Mouse (Mus musculus) neural tube, embryonic 14.5 days (tissue): ENCODE data around the gene Acp6. TPM values are rescaled to one million over a fixed set of nuclear protein-coding genes. Genes with fewer than 3 reads are reported as not detected.

Experiments used
- polyA plus RNA-seq: library from polyadenylated mRNA; unstranded; fragments of >200 nt; fragmentation: Nextera tagmentation; extraction: Ambion mirVana; gene quantifications from 2 replicates; pipeline ENCODE4 v1.2.1, GENCODE M21; 2014

The Acp6 gene
- polyA plus RNA-seq, 1 experiment from 2014 or later: 14.1 TPM

Other genes with a start within 250 kb of the Acp6 start
- 0.03 and 0.05 TPM in 2 replicates for gene Gja8, start 232.8 kb upstream of the Acp6 start, polyA plus RNA-seq
- gene Bcl9, start 139.1 kb downstream of the Acp6 start, polyA plus RNA-seq: 57.0 and 60.7 TPM in 2 replicates